Mouse (Mus musculus): ENCODE data around the gene Tead2.
"Not testable (repeated sequence)": the region's sequence is repeated elsewhere in the genome, so short reads cannot be mapped to it uniquely, and the experiment has no call there.

Gene Tead2

GRCm38 (mm10) chr7:45215673-45216441 lies at the start of gene Tead2:
TSS of gene Tead2 (plus strand) at chr7:45215753.
- DNase-seq (ENCODE audit: low spot score) = peak; percentile 44

GRCm38 (mm10) chr7:45166950-45167401 lies 48.6 kb upstream of the Tead2 start:
- no peak for DNase-seq (ENCODE audit: low spot score)

- no peak for DNase-seq (ENCODE audit: low spot score)
Observed at GRCm38 (mm10) chr7:45167761-45168445, 47.6 kb upstream of the Tead2 start.

- no peak for DNase-seq (ENCODE audit: low spot score)
Observed at GRCm38 (mm10) chr7:45168656-45169055, 46.9 kb upstream of the Tead2 start.

GRCm38 (mm10) chr7:45169495-45169894 lies 46.1 kb upstream of the Tead2 start:
- DNase-seq (ENCODE audit: low spot score) = no peak

GRCm38 (mm10) chr7:45172974-45173373 lies 42.6 kb upstream of the Tead2 start:
- no peak for DNase-seq (ENCODE audit: low spot score)

GRCm38 (mm10) chr7:45173772-45174171 lies 41.8 kb upstream of the Tead2 start:
- not testable (repeated sequence) for DNase-seq (ENCODE audit: low spot score)

GRCm38 (mm10) chr7:45174567-45175280 lies 40.8 kb upstream of the Tead2 start:
- no peak for DNase-seq (ENCODE audit: low spot score)

GRCm38 (mm10) chr7:45175398-45175797 lies 40.2 kb upstream of the Tead2 start:
- no peak for DNase-seq (ENCODE audit: low spot score)

GRCm38 (mm10) chr7:45175929-45176328 lies 39.6 kb upstream of the Tead2 start:
- no peak for DNase-seq (ENCODE audit: low spot score)

- DNase-seq (ENCODE audit: low spot score) = no peak
Observed at GRCm38 (mm10) chr7:45176356-45176755, 39.2 kb upstream of the Tead2 start.

GRCm38 (mm10) chr7:45178550-45178949 lies 37.0 kb upstream of the Tead2 start:
- no peak for DNase-seq (ENCODE audit: low spot score)

- DNase-seq (ENCODE audit: low spot score) = no peak
Observed at GRCm38 (mm10) chr7:45179469-45179868, 36.1 kb upstream of the Tead2 start, which contains the start of gene Gfy. TSS of gene Gfy (minus strand) at chr7:45179569.

- no peak for DNase-seq (ENCODE audit: low spot score)
Observed at GRCm38 (mm10) chr7:45180896-45181477, 34.6 kb upstream of the Tead2 start, which contains the start of gene Pth2. TSS of gene Pth2 (plus strand) at chr7:45180995.

GRCm38 (mm10) chr7:45181540-45181939 lies 34.0 kb upstream of the Tead2 start:
- DNase-seq (ENCODE audit: low spot score) = no peak

GRCm38 (mm10) chr7:45182199-45182601 lies 33.4 kb upstream of the Tead2 start:
- peak; percentile 89 for DNase-seq (ENCODE audit: low spot score)

- no peak for DNase-seq (ENCODE audit: low spot score)
Observed at GRCm38 (mm10) chr7:45182606-45183005, 32.9 kb upstream of the Tead2 start.

- no peak for DNase-seq (ENCODE audit: low spot score)
Observed at GRCm38 (mm10) chr7:45183672-45184071, 31.9 kb upstream of the Tead2 start.

GRCm38 (mm10) chr7:45185921-45186320 lies 29.6 kb upstream of the Tead2 start:
- no peak for DNase-seq (ENCODE audit: low spot score)

GRCm38 (mm10) chr7:45189600-45189999 lies 26.0 kb upstream of the Tead2 start:
- DNase-seq (ENCODE audit: low spot score) = no peak

GRCm38 (mm10) chr7:45190186-45190585 lies 25.4 kb upstream of the Tead2 start:
- DNase-seq (ENCODE audit: low spot score) = no peak

- DNase-seq (ENCODE audit: low spot score) = no peak
Observed at GRCm38 (mm10) chr7:45191161-45191560, 24.4 kb upstream of the Tead2 start.
